ENCODE assay signal across 31 mouse cellular contexts in genomic region chr10:75573965-75574364, GRCm38 (mm10). TPM values are rescaled to one million over a fixed set of nuclear protein-coding genes. Genes with fewer than 3 reads are reported as not detected.
A peak's percentile ranks its signal among the peaks of the same experiment; 100 is the strongest.
DNase-seq lines count a peak whose midpoint lies in the region; ATAC-seq and TF ChIP-seq lines count a peak whose summit lies in the region.
"Had no signal": no experiment of that assay in that cellular context is flagged by ENCODE, and none has a peak within 500 bp of the region (broad histone marks: within the 10 kb centered on the region; RNA-seq: fewer than 3 reads in every experiment).

No protein-coding gene starts in this region.

- 55% methylated on average over 9 of the region's 9 CpGs for WGBS in kidney, adult 2 months
- 90% methylated on average over 9 of the region's 9 CpGs for WGBS in kidney, embryonic 15.5 days
- WGBS in kidney, postnatal 0 days: 82% methylated on average over 9 of the region's 9 CpGs
- WGBS in hindbrain, postnatal 0 days: 85% methylated on average over 9 of the region's 9 CpGs

- no peak for TF ChIP-seq CTCF in kidney, adult 2 months (conservative IDR thresholded peaks at IDR 0.05; ENCODE audit: insufficient read depth, insufficient read length, low read depth, low read length)
- no peak for TF ChIP-seq CTCF in kidney, postnatal 0 days (IDR thresholded peaks at IDR 0.05; ENCODE audit: low read depth)
- TF ChIP-seq CTCF in hindbrain, postnatal 0 days (IDR thresholded peaks at IDR 0.05; ENCODE audit: low read depth): no peak

- peak overlapping the region; percentile 28; the same call in 1 of the 2 replicates for H3K27ac ChIP-seq in kidney, adult 2 months (ENCODE audit: insufficient read depth, low read depth, low read length)
- H3K27ac ChIP-seq in kidney, embryonic 15.5 days: peak overlapping the region; percentile 75
- peak overlapping the region; percentile 70 for H3K27ac ChIP-seq in kidney, postnatal 0 days
- no peak overlapping the region for H3K27ac ChIP-seq in hindbrain, postnatal 0 days
- H3K27ac ChIP-seq: embryonic facial prominence, embryonic 12.5 days; embryonic facial prominence, embryonic 15.5 days; forebrain, embryonic 12.5 days; gastrocnemius, adult 2 months; heart, embryonic 15.5 days; hindbrain, embryonic 10.5 days; hindbrain, embryonic 13.5 days had no signal

- ATAC-seq in kidney, embryonic 15.5 days (replicated peaks; ENCODE audit: low FRiP score): no peak
- 0 out of 2 replicates have a peak, but pooled peaks have one; percentile 21 for ATAC-seq in kidney, postnatal 0 days (replicated peaks; ENCODE audit: low FRiP score, low read depth)
- ATAC-seq in hindbrain, postnatal 0 days: no peak
- ATAC-seq: forebrain, embryonic 16.5 days; hindbrain, embryonic 16.5 days; Patski had no signal

- no peaks in the 10 kb centered on the region for H3K36me3 ChIP-seq in kidney, adult 2 months (ENCODE audit: control insufficient read depth, insufficient read depth, low read length)
- H3K36me3 ChIP-seq in kidney, embryonic 15.5 days: no peaks in the 10 kb centered on the region
- no peaks in the 10 kb centered on the region for H3K36me3 ChIP-seq in kidney, postnatal 0 days (ENCODE audit: insufficient read depth, low read length)
- no peaks in the 10 kb centered on the region for H3K36me3 ChIP-seq in hindbrain, postnatal 0 days (ENCODE audit: insufficient read depth, low read length)
- H3K36me3 ChIP-seq: embryonic facial prominence, embryonic 12.5 days; embryonic facial prominence, embryonic 15.5 days; forebrain, embryonic 12.5 days; G1E; heart, embryonic 12.5 days; heart, embryonic 15.5 days; hindbrain, embryonic 10.5 days; hindbrain, embryonic 13.5 days had no signal

- peak overlapping the region; percentile 24; the same call in 1 of the 2 replicates for H3K4me3 ChIP-seq in kidney, adult 2 months (ENCODE audit: insufficient read depth, low read depth, low read length)
- no peak overlapping the region for H3K4me3 ChIP-seq in kidney, embryonic 15.5 days (replicated peaks)
- H3K4me3 ChIP-seq in kidney, postnatal 0 days (replicated peaks; ENCODE audit: low read depth, low read length): no peak overlapping the region
- H3K4me3 ChIP-seq in hindbrain, postnatal 0 days (ENCODE audit: low read length): no peak overlapping the region
- H3K4me3 ChIP-seq: embryonic facial prominence, embryonic 12.5 days; embryonic facial prominence, embryonic 15.5 days; forebrain, embryonic 12.5 days; gastrocnemius, adult 2 months; heart, embryonic 12.5 days; heart, embryonic 15.5 days; hindbrain, embryonic 10.5 days; hindbrain, embryonic 13.5 days had no signal

- H3K9ac ChIP-seq in kidney, embryonic 15.5 days: no peak overlapping the region
- H3K9ac ChIP-seq in kidney, postnatal 0 days (ENCODE audit: low read depth, low read length): peak overlapping the region; percentile 15; the same call in 1 of the 2 replicates
- no peak overlapping the region for H3K9ac ChIP-seq in hindbrain, postnatal 0 days (replicated peaks; ENCODE audit: low read length)
- H3K9ac ChIP-seq: embryonic facial prominence, embryonic 12.5 days; embryonic facial prominence, embryonic 15.5 days; forebrain, embryonic 12.5 days; heart, embryonic 12.5 days; heart, embryonic 15.5 days; hindbrain, embryonic 13.5 days had no signal

- no peaks in the 10 kb centered on the region for H3K27me3 ChIP-seq in kidney, adult 2 months (replicated peaks; ENCODE audit: control insufficient read depth, insufficient read depth, low read length)
- no peaks in the 10 kb centered on the region for H3K27me3 ChIP-seq in kidney, embryonic 15.5 days
- H3K27me3 ChIP-seq in kidney, postnatal 0 days (ENCODE audit: insufficient read depth, low read length): no peaks in the 10 kb centered on the region
- H3K27me3 ChIP-seq in hindbrain, postnatal 0 days (ENCODE audit: insufficient read depth, low read length): no peaks in the 10 kb centered on the region
- H3K27me3 ChIP-seq: CH12.LX; embryonic facial prominence, embryonic 12.5 days; embryonic facial prominence, embryonic 15.5 days; Patski had no signal

- H3K4me2 ChIP-seq in kidney, embryonic 15.5 days: peak overlapping the region; percentile 25
- no peak overlapping the region for H3K4me2 ChIP-seq in kidney, postnatal 0 days (ENCODE audit: low read length)
- H3K4me2 ChIP-seq in hindbrain, postnatal 0 days (ENCODE audit: low read depth, low read length): no peak overlapping the region
- H3K4me2 ChIP-seq: embryonic facial prominence, embryonic 12.5 days; embryonic facial prominence, embryonic 15.5 days; forebrain, embryonic 12.5 days; heart, embryonic 12.5 days; heart, embryonic 15.5 days; hindbrain, embryonic 13.5 days had no signal

- H3K9me3 ChIP-seq in kidney, embryonic 15.5 days (replicated peaks): no peaks in the 10 kb centered on the region
- H3K9me3 ChIP-seq in kidney, postnatal 0 days (replicated peaks; ENCODE audit: low read length): no peaks in the 10 kb centered on the region
- H3K9me3 ChIP-seq in hindbrain, postnatal 0 days (ENCODE audit: low read length): no peaks in the 10 kb centered on the region
- H3K9me3 ChIP-seq: embryonic facial prominence, embryonic 12.5 days; embryonic facial prominence, embryonic 15.5 days; forebrain, embryonic 12.5 days; G1E; heart, embryonic 12.5 days; heart, embryonic 15.5 days; hindbrain, embryonic 10.5 days; hindbrain, embryonic 13.5 days had no signal

- no peak for TF ChIP-seq POLR2A in kidney, adult 2 months (IDR thresholded peaks at IDR 0.05; ENCODE audit: low read depth, low read length)

- H3K4me1 ChIP-seq in kidney, adult 2 months (ENCODE audit: control insufficient read depth, insufficient read depth, low read length): peaks cover 10% of the 10 kb centered on the region; the same call in 1 of the 2 replicates
- H3K4me1 ChIP-seq in kidney, embryonic 15.5 days: peaks cover 39% of the 10 kb centered on the region
- H3K4me1 ChIP-seq in kidney, postnatal 0 days (replicated peaks; ENCODE audit: insufficient read depth, low read length): peaks cover 11% of the 10 kb centered on the region
- H3K4me1 ChIP-seq in hindbrain, postnatal 0 days (ENCODE audit: insufficient read depth, low read length): no peaks in the 10 kb centered on the region
- H3K4me1 ChIP-seq: embryonic facial prominence, embryonic 12.5 days; forebrain, embryonic 12.5 days; heart, embryonic 15.5 days; hindbrain, embryonic 13.5 days had no signal

- DNase-seq in kidney, adult 2 months: peak; percentile 63
- no peak for DNase-seq in kidney, adult 18-20 months
- no peak for DNase-seq in kidney, postnatal 0 days (ENCODE audit: low spot score)
- peak; percentile 35 to 76 for DNase-seq in kidney, postnatal 25 days
- DNase-seq in hindbrain, postnatal 0 days (ENCODE audit: low spot score): no peak
- no peak for DNase-seq in cerebellum, adult 11-12 months
- DNase-seq: adrenal gland, postnatal 10 days; adrenal gland, postnatal 36 days; B cell, adult 2 months; cerebellum, adult 2 months; cerebellum, adult 9-11 months; cerebellum, postnatal 25 days; gastrocnemius, adult 2 months; gastrocnemius, postnatal 14 days; heart, adult 11 months; heart, postnatal 10 days; heart, postnatal 36 days had no signal

RNA-seq across cellular contexts. Expression of gene Ggt1, which starts 12.6 kb away (rescaled TPM):
- polyA plus RNA-seq in kidney, adult 2 months (2012; rRNA removed): 881 and 1,007 TPM in 2 replicates
- polyA plus RNA-seq in kidney, embryonic 15.5 days (2015; fragmentation: Nextera tagmentation; extraction: Ambion mirVana): 128 and 137 TPM in 2 replicates
- 317 and 388 TPM in 2 replicates for polyA plus RNA-seq in kidney, postnatal 0 days (2015; fragmentation: Nextera tagmentation; extraction: Ambion mirVana)
- 3.2 and 7.6 TPM in 2 replicates for total RNA-seq in hindbrain, postnatal 0 days (2014; rRNA removed)
- polyA plus RNA-seq in hindbrain, postnatal 0 days (2015; fragmentation: Nextera tagmentation; extraction: Ambion mirVana): 1.0 and 1.2 TPM in 2 replicates
- total RNA-seq: adrenal gland, postnatal 36 days; G1E; gastrocnemius, adult 2 months; heart, postnatal 10 days; heart, postnatal 36 days had no signal
- polyA plus RNA-seq: G1E had no signal

RNA-seq across cellular contexts. Expression of gene Lrrc75b, which starts 13.8 kb away (rescaled TPM):
- polyA plus RNA-seq in kidney, adult 2 months (2012; rRNA removed): 2.1 and 2.2 TPM in 2 replicates
- 3.0 and 3.1 TPM in 2 replicates for polyA plus RNA-seq in kidney, embryonic 15.5 days (2015; fragmentation: Nextera tagmentation; extraction: Ambion mirVana)
- 2.6 and 2.7 TPM in 2 replicates for polyA plus RNA-seq in kidney, postnatal 0 days (2015; fragmentation: Nextera tagmentation; extraction: Ambion mirVana)
- total RNA-seq in hindbrain, postnatal 0 days (2014; rRNA removed): 30.3 and 31.4 TPM in 2 replicates
- polyA plus RNA-seq in hindbrain, postnatal 0 days (2015; fragmentation: Nextera tagmentation; extraction: Ambion mirVana): 26.0 and 26.4 TPM in 2 replicates
- total RNA-seq: CH12.LX; common myeloid progenitor, adult 5-6 weeks had no signal
- polyA plus RNA-seq: G1E had no signal

RNA-seq across cellular contexts. Expression of gene Ggt5, which starts 15.2 kb away (rescaled TPM):
- 34.5 and 48.3 TPM in 2 replicates for polyA plus RNA-seq in kidney, adult 2 months (2012; rRNA removed)
- polyA plus RNA-seq in kidney, embryonic 15.5 days (2015; fragmentation: Nextera tagmentation; extraction: Ambion mirVana): 6.7 and 7.7 TPM in 2 replicates
- polyA plus RNA-seq in kidney, postnatal 0 days (2015; fragmentation: Nextera tagmentation; extraction: Ambion mirVana): 4.2 and 5.1 TPM in 2 replicates
- 2.8 and 3.4 TPM in 2 replicates for total RNA-seq in hindbrain, postnatal 0 days (2014; rRNA removed)
- polyA plus RNA-seq in hindbrain, postnatal 0 days (2015; fragmentation: Nextera tagmentation; extraction: Ambion mirVana): 2.3 TPM in 2 replicates
- total RNA-seq: CH12.LX had no signal
- polyA plus RNA-seq: G1E, Patski had no signal

RNA-seq across cellular contexts. Expression of gene Gucd1, which starts 56.2 kb away (rescaled TPM):
- polyA plus RNA-seq in kidney, adult 2 months (2012; rRNA removed): 124 and 164 TPM in 2 replicates
- 44.2 and 46.0 TPM in 2 replicates for polyA plus RNA-seq in kidney, embryonic 15.5 days (2015; fragmentation: Nextera tagmentation; extraction: Ambion mirVana)
- polyA plus RNA-seq in kidney, postnatal 0 days (2015; fragmentation: Nextera tagmentation; extraction: Ambion mirVana): 51.9 and 53.4 TPM in 2 replicates
- 42.3 and 44.3 TPM in 2 replicates for total RNA-seq in hindbrain, postnatal 0 days (2014; rRNA removed)
- 12.6 and 15.6 TPM in 2 replicates for polyA plus RNA-seq in hindbrain, postnatal 0 days (2015; fragmentation: Nextera tagmentation; extraction: Ambion mirVana)

RNA-seq across cellular contexts. Expression of gene Snrpd3, which starts 56.6 kb away (rescaled TPM):
- 27.0 and 41.2 TPM in 2 replicates for polyA plus RNA-seq in kidney, adult 2 months (2012; rRNA removed)
- 175 and 183 TPM in 2 replicates for polyA plus RNA-seq in kidney, embryonic 15.5 days (2015; fragmentation: Nextera tagmentation; extraction: Ambion mirVana)
- polyA plus RNA-seq in kidney, postnatal 0 days (2015; fragmentation: Nextera tagmentation; extraction: Ambion mirVana): 113 and 125 TPM in 2 replicates
- 16.4 and 18.0 TPM in 2 replicates for total RNA-seq in hindbrain, postnatal 0 days (2014; rRNA removed)
- 133 and 135 TPM in 2 replicates for polyA plus RNA-seq in hindbrain, postnatal 0 days (2015; fragmentation: Nextera tagmentation; extraction: Ambion mirVana)

Comparison
In these comparisons a context has a peak if more than half of its experiments do, and no peak if none do; other contexts are left out.
1. DNase-seq: peak in kidney, adult 2 months (single experiment) and kidney, postnatal 25 days (2 of 2); none in kidney, adult 18-20 months (single experiment), kidney, postnatal 0 days (single experiment), hindbrain, postnatal 0 days (single experiment) and cerebellum, adult 11-12 months (single experiment).
2. RNA of gene Ggt1, which starts 12.6 kb away (polyA plus RNA-seq): 881 to 1,007 TPM in kidney, adult 2 months, 317 to 388 TPM in kidney, postnatal 0 days and 128 to 137 TPM in kidney, embryonic 15.5 days; 1.0 to 1.2 TPM in hindbrain, postnatal 0 days; every median in the first group is over 10 times any median in the second.